Mouse (Mus musculus) midbrain, embryonic 10.5 days (tissue): ENCODE results near the gene Ablim1. TPM values are rescaled to one million over a fixed set of nuclear protein-coding genes. Genes with fewer than 3 reads are reported as not detected.
A peak's percentile ranks its signal among the peaks of the same experiment; 100 is the strongest.

ENCODE experiments used
- DNase-seq: peaks from one replicate; pipeline ENCODE4 v3.0.0-alpha.2; 2017; ENCODE audit warnings: low spot score
- H3K27ac ChIP-seq: fragments of 300-500 bp; sonication (generic); replicated peaks from 2 replicates; pipeline ENCODE4 v1.5.1; 2016; ENCODE audit warnings: mild to moderate bottlenecking
- H3K27me3 ChIP-seq: fragments of 300-500 bp; sonication (generic); 2 replicates; pipeline ENCODE4 v1.6.1; 2016; ENCODE audit warnings: low read depth, mild to moderate bottlenecking; ENCODE audit not compliant: poor library complexity, severe bottlenecking
- H3K36me3 ChIP-seq: fragments of 300-500 bp; sonication (generic); 2 replicates; pipeline ENCODE4 v1.6.1; 2016; ENCODE audit warnings: mild to moderate bottlenecking, moderate library complexity
- H3K4me1 ChIP-seq: fragments of 300-500 bp; sonication (generic); 2 replicates; pipeline ENCODE4 v1.6.1; 2016
- H3K4me3 ChIP-seq: fragments of 300-500 bp; sonication (generic); 2 replicates; pipeline ENCODE4 v1.5.1; 2016; ENCODE audit warnings: mild to moderate bottlenecking, moderate library complexity
- H3K9me3 ChIP-seq: fragments of 300-500 bp; sonication (generic); replicated peaks from 2 replicates; pipeline ENCODE4 v1.6.1; 2016; ENCODE audit warnings: mild to moderate bottlenecking
- WGBS: fragments of 180-500 bp; shearing (Covaris S2); methylation state at CpG from one replicate; pipeline ENCODE4 v1.1.7; 2016; 5-methylcytosine and 5-hydroxymethylcytosine counted together
- polyA plus RNA-seq: library from polyadenylated mRNA; unstranded; fragments of >200 nt; fragmentation: Nextera tagmentation; extraction: Ambion mirVana; gene quantifications from 2 replicates; pipeline ENCODE4 v1.2.1, GENCODE M21; 2016

Gene Ablim1
- polyA plus RNA-seq, 1 experiment from 2014 or later = 17.8 TPM

DNA sequence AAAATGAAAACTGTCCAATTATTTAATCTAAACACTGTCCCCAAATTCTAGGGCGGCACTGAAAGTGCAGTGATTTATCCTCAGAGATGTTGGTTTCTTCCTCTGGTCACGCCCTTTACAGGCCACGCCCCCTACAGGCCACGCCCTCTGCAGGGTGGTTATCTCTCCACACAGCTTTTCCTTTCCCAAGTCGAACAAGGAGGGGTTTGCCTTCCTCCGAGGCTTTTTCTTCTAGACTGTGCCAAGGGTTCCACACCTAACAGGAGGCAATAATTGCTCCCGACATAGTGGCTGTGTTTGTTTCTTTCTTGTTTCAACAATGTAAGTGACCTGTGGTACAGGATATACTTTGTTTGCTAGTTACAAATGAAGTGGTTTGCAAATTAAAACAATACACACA lies 21.0 kb downstream of the Ablim1 start:
- 46% methylated on average over 7 of the region's 7 CpGs for WGBS
- Histone ChIP-seq H3K4me1 (0 out of 2 replicates have a peak, but pooled peaks cover 6% of the 10 kb centered on the region), H3K27ac (no peak overlapping the region), H3K4me3 (no peak overlapping the region), H3K9me3 (no peaks in the 10 kb centered on the region), H3K36me3 (no peaks in the 10 kb centered on the region), H3K27me3 (no peaks in the 10 kb centered on the region)
- DNase-seq = no peak

- no peaks in the 10 kb centered on the region; the same call in 1 of the 2 replicates for H3K4me1 ChIP-seq
- no peak overlapping the region for H3K4me3 ChIP-seq
- 82% methylated on average over 3 of the region's 3 CpGs for WGBS
- no peaks in the 10 kb centered on the region; the same call in 1 of the 2 replicates for H3K9me3 ChIP-seq
- H3K27me3 ChIP-seq = no peaks in the 10 kb centered on the region
- H3K27ac ChIP-seq = no peak overlapping the region
- DNase-seq = no peak
- no peaks in the 10 kb centered on the region for H3K36me3 ChIP-seq
These were observed 31.4 kb downstream of the Ablim1 start for GRCm38 (mm10) chr19:57283310-57283709.

DNA sequence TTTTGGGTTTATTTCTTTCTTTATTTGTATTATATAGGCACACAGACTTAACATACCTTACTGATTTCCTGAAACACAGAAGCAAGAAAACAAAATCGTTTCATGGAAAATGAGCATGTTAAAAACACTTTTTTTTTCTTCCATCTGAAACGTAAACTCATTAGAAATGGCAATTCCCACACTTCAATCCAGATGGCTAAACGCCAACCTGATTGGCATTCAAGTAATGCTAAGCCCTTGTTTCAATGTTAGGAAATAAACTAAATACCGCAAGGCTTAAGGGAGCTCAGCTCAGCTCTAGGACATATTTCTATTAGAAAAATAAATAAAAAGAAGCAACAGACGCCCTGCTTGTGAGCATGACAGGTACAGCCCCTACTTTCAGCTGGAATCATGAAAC lies 32.1 kb downstream of the Ablim1 start:
- Histone ChIP-seq H3K27me3 (no peaks in the 10 kb centered on the region), H3K36me3 (no peaks in the 10 kb centered on the region), H3K27ac (no peak overlapping the region), H3K4me1 (peaks cover 3% of the 10 kb centered on the region; the same call in 1 of the 2 replicates), H3K4me3 (no peak overlapping the region), H3K9me3 (no peaks in the 10 kb centered on the region; the same call in 1 of the 2 replicates)
- DNase-seq = no peak
- 61% methylated on average over 5 of the region's 5 CpGs for WGBS

DNA sequence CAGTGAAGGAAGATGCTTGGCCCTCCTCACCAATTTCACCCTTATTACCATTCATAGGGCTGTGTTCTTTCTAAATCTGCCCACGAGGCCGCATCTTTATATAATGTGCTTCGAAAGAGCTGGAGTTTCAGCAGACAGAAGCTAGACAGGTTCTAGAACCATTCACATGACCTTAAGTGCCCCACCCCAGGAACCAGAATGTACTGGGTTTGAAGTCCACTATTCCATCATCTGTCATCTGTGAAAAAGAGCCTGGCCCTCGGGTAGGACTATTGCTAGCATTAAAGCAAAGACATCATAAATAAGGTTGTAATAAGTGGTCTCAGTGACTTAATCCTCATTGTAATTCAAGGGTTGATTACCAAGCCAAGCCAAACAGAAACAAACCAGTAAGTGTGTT lies 35.1 kb downstream of the Ablim1 start:
- H3K27ac ChIP-seq = no peak overlapping the region
- H3K4me1 ChIP-seq = peaks cover 11% of the 10 kb centered on the region
- H3K9me3 ChIP-seq = no peaks in the 10 kb centered on the region
- H3K27me3 ChIP-seq = peaks cover 6% of the 10 kb centered on the region; the same call in 1 of the 2 replicates
- H3K4me3 ChIP-seq = no peak overlapping the region
- 88% methylated on average over 4 of the region's 4 CpGs for WGBS
- DNase-seq = no peak
- H3K36me3 ChIP-seq = no peaks in the 10 kb centered on the region

DNA sequence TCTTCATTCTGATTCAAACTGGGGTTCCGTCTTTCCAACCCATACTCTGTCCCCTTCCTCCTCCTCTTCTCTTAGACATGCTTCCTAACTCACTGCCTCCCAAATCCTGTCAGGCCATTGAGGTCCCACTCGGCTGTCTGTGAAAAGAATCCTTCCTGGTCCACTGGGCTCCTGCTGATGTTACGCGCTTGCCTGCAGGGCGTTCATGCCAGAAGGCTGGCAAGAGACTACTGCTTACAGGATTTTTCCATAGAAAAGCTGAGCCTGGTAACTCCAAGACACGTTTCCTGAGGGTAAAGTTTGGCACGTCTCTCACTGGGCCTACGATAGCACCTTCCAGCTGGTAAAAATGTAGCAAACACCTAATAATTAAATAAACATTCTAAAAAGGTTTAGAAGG lies 36.5 kb downstream of the Ablim1 start:
- Histone ChIP-seq H3K4me1 (peaks cover 22% of the 10 kb centered on the region), H3K4me3 (no peak overlapping the region), H3K36me3 (no peaks in the 10 kb centered on the region), H3K27me3 (peaks cover 20% of the 10 kb centered on the region), H3K9me3 (no peaks in the 10 kb centered on the region), H3K27ac (0 out of 2 replicates have a peak overlapping the region, but pooled peaks have one; percentile 1)
- DNase-seq = no peak
- WGBS = 72% methylated on average over 8 of the region's 8 CpGs

GRCm38 (mm10) chr19:57277010-57277409 lies 37.7 kb downstream of the Ablim1 start:
- Histone ChIP-seq H3K27me3 (peaks cover 29% of the 10 kb centered on the region), H3K4me1 (peaks cover 27% of the 10 kb centered on the region), H3K36me3 (no peaks in the 10 kb centered on the region), H3K4me3 (no peak overlapping the region), H3K27ac (no peak overlapping the region), H3K9me3 (no peaks in the 10 kb centered on the region)
- WGBS = 85% methylated on average over 6 of the region's 6 CpGs
- no peak for DNase-seq

DNA sequence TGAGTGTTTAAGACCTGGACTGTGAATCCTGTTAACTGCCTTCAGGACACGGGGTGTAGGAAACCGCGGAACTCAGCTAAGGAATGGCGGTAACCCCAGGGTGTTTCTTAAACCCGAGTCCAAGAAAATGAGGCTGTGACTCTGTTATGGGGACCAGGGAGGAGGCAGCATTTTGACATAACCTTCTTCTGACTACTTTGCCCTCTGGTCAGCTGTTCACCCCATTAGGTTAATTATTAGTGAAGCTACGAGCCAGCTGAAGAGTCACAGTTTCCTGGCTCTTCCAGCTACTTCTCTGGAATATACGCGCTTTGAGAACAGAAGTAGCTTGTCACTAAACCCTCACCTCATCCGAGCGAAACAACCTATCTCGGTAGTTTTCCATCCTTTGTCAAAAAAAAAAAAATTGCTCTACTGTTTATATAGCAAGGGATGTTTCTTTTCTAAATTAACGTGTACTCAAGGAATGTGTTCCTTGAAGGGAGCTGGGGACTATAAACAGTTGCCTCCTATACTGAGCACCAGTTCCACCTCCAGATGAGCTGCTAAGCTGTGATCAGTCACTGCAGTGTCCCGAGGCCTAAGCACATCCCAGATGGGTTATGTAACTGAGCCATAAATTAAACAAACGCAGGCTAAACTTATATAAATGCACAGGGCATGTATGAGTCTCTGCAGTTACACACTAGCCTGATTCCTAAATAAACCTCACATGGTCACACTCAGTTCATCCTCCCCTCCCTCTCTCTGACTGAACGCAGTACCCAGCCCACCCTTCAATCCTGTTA lies 39.4 kb downstream of the Ablim1 start:
- no peaks in the 10 kb centered on the region for H3K9me3 ChIP-seq
- H3K4me3 ChIP-seq = no peak overlapping the region
- WGBS = 62% methylated on average over 15 of the region's 15 CpGs
- DNase-seq = no peak
- no peaks in the 10 kb centered on the region for H3K36me3 ChIP-seq
- H3K27ac ChIP-seq = no peak overlapping the region
- H3K4me1 ChIP-seq = peaks cover 27% of the 10 kb centered on the region
- peaks cover 33% of the 10 kb centered on the region for H3K27me3 ChIP-seq

DNA sequence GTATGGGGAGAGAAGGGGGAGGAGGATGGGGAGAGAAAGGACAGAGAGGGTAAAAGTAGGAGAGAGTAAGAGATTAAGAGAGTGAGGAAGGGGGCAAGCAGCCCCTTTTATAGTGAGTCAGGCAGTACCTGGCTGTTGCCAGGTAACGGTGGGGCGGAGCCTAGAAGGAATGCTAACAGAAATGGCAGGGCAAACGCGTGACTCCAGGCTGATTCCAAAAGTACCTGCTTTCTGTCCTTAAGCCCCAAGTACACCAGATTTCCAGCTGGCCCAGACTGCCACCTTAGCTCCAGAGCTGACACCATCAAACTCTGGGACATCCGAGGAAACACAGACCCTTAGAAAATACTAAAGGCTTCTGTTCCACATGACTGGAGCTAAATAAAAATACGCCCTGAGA lies 40.0 kb downstream of the Ablim1 start:
- no peak for DNase-seq
- no peak overlapping the region for H3K4me3 ChIP-seq
- 25% methylated on average over 6 of the region's 6 CpGs for WGBS

DNA sequence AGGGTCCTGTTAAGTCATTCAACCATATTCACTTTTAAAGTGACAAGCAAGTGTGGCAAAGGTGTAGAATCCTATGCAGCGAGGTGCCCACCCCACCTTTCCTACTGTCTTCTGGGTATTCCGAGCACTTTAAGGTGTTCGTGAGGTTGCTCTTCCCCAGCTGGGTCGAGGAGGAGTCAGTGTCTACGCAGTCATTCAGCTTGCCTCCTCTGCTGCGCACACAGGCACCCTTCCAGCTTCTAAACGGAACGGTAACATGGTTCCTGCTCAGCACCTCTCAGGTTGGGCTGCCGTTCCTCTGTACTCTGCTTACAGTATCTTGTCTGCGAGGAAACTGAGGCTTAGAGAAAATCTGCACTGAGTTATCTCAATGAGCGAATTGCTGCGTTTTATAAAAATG lies 40.4 kb downstream of the Ablim1 start:
- Histone ChIP-seq H3K9me3 (no peaks in the 10 kb centered on the region), H3K36me3 (no peaks in the 10 kb centered on the region), H3K27me3 (peaks cover 33% of the 10 kb centered on the region), H3K4me3 (no peak overlapping the region), H3K4me1 (peaks cover 34% of the 10 kb centered on the region), H3K27ac (no peak overlapping the region)
- DNase-seq = no peak
- 52% methylated on average over 12 of the region's 12 CpGs for WGBS

More for the DNA sequence above, 40.0 kb downstream of the Ablim1 start:
- Histone ChIP-seq H3K27me3 (peaks cover 33% of the 10 kb centered on the region), H3K36me3 (no peaks in the 10 kb centered on the region), H3K4me1 (peaks cover 31% of the 10 kb centered on the region), H3K27ac (no peak overlapping the region), H3K9me3 (no peaks in the 10 kb centered on the region)

DNA sequence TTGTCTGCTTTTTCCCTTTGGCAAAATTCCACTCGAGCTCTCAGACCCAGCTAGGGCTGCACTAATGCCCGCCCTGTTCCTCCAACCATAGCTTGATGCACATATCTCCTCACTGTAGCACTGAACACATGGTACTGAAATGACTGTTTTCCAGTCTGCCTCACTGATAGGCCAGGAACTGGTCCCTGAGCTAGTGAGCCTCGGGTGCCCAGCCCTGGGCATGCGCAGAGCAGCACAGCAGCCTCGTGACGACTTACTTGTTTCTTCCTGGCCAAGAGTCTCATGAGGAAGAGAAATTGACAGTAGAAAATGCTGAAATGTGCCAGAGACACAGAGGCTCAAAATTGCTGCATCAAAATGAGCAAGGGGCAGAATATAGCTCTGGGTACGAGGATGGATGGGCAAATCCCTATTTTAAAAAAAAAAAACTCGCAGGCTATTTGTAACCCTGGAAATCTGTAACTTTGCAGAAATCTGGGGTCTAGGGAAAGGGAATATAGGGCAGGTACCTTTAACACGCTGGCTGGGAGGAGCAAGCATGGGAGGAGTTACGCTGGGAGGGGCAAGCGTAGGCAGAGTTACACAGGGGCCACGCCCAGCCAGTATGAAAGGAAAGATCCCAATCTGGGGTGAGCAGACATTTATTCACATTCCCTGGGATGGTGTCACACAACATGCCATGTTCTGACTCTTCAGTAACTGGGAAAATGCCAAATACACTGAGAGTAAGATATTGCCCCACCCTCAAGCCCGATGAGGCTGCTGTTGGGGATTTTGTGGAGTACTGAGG lies 41.7 kb downstream of the Ablim1 start:
- Histone ChIP-seq H3K27ac (no peak overlapping the region), H3K4me3 (no peak overlapping the region), H3K9me3 (no peaks in the 10 kb centered on the region), H3K4me1 (peaks cover 34% of the 10 kb centered on the region), H3K36me3 (no peaks in the 10 kb centered on the region), H3K27me3 (peaks cover 33% of the 10 kb centered on the region)
- WGBS = 55% methylated on average over 13 of the region's 13 CpGs
- no peak for DNase-seq

- Histone ChIP-seq H3K4me3 (no peak overlapping the region), H3K27ac (no peak overlapping the region), H3K27me3 (peaks cover 37% of the 10 kb centered on the region), H3K4me1 (peaks cover 34% of the 10 kb centered on the region), H3K9me3 (no peaks in the 10 kb centered on the region), H3K36me3 (no peaks in the 10 kb centered on the region)
- no peak for DNase-seq
- 90% methylated on average over 16 of the region's 16 CpGs for WGBS
These were observed 43.0 kb downstream of the Ablim1 start for GRCm38 (mm10) chr19:57271757-57272156.

DNA sequence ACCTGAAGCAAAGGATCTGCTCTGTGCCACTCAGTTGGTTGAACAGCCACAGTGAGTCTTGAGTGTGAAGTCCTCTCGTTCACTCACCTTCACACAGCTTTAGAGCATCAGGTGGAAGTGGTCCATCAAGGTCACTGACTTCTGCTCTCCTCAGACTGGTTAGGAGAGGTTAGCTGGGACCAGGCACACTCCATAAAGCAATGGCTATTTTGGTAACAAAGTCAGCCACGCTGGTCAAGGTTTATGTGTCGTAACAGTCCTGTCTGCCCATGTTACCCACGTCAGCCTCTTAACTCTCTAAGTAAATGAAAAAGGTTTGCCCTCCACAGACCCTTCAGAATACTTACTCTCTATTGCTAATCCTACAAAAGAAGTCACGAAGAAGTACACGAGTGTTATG lies 44.0 kb downstream of the Ablim1 start:
- Histone ChIP-seq H3K4me3 (no peak overlapping the region), H3K27me3 (peaks cover 47% of the 10 kb centered on the region), H3K4me1 (peaks cover 34% of the 10 kb centered on the region), H3K27ac (no peak overlapping the region), H3K36me3 (no peaks in the 10 kb centered on the region), H3K9me3 (no peaks in the 10 kb centered on the region)
- 88% methylated on average over 6 of the region's 6 CpGs for WGBS
- DNase-seq = no peak

DNA sequence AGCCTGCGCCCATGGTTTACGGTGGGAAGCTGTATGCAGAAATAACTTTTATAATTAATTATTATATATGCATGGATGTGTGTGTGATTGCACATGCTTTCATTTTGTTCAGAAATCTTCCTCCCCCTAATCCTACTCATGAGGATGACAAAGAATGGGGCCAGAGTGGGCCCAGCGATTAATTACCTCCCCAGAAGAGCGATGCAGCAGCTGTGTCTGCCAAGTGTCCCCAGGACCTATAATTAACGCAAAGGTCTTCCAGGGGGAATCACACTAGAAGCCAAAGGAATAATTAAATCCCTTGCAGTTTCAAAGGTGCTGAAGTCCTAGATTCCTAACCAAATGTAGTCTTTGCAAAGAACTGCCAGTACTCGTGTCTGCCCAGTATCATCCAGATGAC lies 44.9 kb downstream of the Ablim1 start:
- Histone ChIP-seq H3K36me3 (no peaks in the 10 kb centered on the region), H3K4me3 (no peak overlapping the region), H3K9me3 (no peaks in the 10 kb centered on the region), H3K4me1 (peaks cover 27% of the 10 kb centered on the region), H3K27ac (no peak overlapping the region), H3K27me3 (peaks cover 43% of the 10 kb centered on the region)
- WGBS = 86% methylated on average over 6 of the region's 6 CpGs
- DNase-seq = no peak
